Mouse (Mus musculus) erythroid progenitor cell, adult 5-6 weeks (primary cell): ENCODE results near the gene Fhit. TPM values are rescaled to one million over a fixed set of nuclear protein-coding genes. Genes with fewer than 3 reads are reported as not detected.

Experiments used
- ATAC-seq: replicated peaks from 2 replicates; pipeline ENCODE4 v1.8.0; 2016; ENCODE audit warnings: moderate number of reproducible peaks, mild to moderate bottlenecking, moderate TSS enrichment, inconsistent platforms; ENCODE audit not compliant: poor library complexity, low FRiP score, severe bottlenecking
- total RNA-seq, 2 experiments: library from RNA; stranded (forward) in 1 of 2; stranded (reverse) in 1 of 2; fragments of 150-400 nt in 1 of 2; fragments of 186-747, 209-891 nt in 1 of 2; gene quantifications; 2 replicates each; pipeline versions ENCODE4 v1.2.3 to v1.2.4; 2015 to 2017; ENCODE audit warnings: low replicate concordance in 2 of 2

The Fhit gene
- total RNA-seq, 2 experiments from 2014 or later = not detected

- ATAC-seq = no peak
Measured at GRCm38 (mm10) chr14:9815963-9816362, 1345.9 kb downstream of the Fhit start.

GRCm38 (mm10) chr14:9811847-9812321 is 1350.0 kb downstream of the Fhit start:
- no peak for ATAC-seq

- ATAC-seq = no peak
Measured at GRCm38 (mm10) chr14:9811177-9811846, 1350.5 kb downstream of the Fhit start.

- no peak for ATAC-seq
Measured at GRCm38 (mm10) chr14:9793403-9793802, 1368.4 kb downstream of the Fhit start.

- no peak for ATAC-seq
Measured at GRCm38 (mm10) chr14:9788402-9788950, 1373.4 kb downstream of the Fhit start.

- ATAC-seq = no peak
Measured at GRCm38 (mm10) chr14:9787389-9787788, 1374.4 kb downstream of the Fhit start.

GRCm38 (mm10) chr14:9785861-9786260 is 1376.0 kb downstream of the Fhit start:
- no peak for ATAC-seq

GRCm38 (mm10) chr14:9751341-9751740 is 1410.5 kb downstream of the Fhit start:
- ATAC-seq = no peak

GRCm38 (mm10) chr14:9748709-9749108 is 1413.1 kb downstream of the Fhit start:
- ATAC-seq = no peak

- no peak for ATAC-seq
Measured at GRCm38 (mm10) chr14:9721917-9722472, 1439.8 kb downstream of the Fhit start.

- ATAC-seq = no peak
Measured at GRCm38 (mm10) chr14:9698621-9699020, 1463.2 kb downstream of the Fhit start.

GRCm38 (mm10) chr14:9697101-9697500 is 1464.7 kb downstream of the Fhit start:
- ATAC-seq = no peak

- ATAC-seq = no peak
Measured at GRCm38 (mm10) chr14:9696004-9696403, 1465.8 kb downstream of the Fhit start.

GRCm38 (mm10) chr14:9695217-9695690 is 1466.6 kb downstream of the Fhit start:
- no peak for ATAC-seq

GRCm38 (mm10) chr14:9688664-9689257 is 1473.1 kb downstream of the Fhit start:
- ATAC-seq = no peak

GRCm38 (mm10) chr14:9684362-9684761 is 1477.5 kb downstream of the Fhit start:
- ATAC-seq = no peak

- no peak for ATAC-seq
Measured at GRCm38 (mm10) chr14:9672728-9673127, 1489.1 kb downstream of the Fhit start.

GRCm38 (mm10) chr14:9671776-9672175 is 1490.1 kb downstream of the Fhit start:
- no peak for ATAC-seq

GRCm38 (mm10) chr14:9669766-9670165 is 1492.1 kb downstream of the Fhit start:
- no peak for ATAC-seq

GRCm38 (mm10) chr14:9658445-9658844 is 1503.4 kb downstream of the Fhit start:
- ATAC-seq = no peak

- ATAC-seq = no peak
Measured at GRCm38 (mm10) chr14:9651417-9651816, 1510.4 kb downstream of the Fhit start.
